Mouse (Mus musculus) adrenal gland, adult (tissue): Measurements from ENCODE around the gene Hip1.

ENCODE experiments used
- DNase-seq, 2 experiments: peaks; one replicate each; pipeline ENCODE4 v3.0.0; 2022 to 2023; ENCODE audit warnings: low spot score in 1 of 2; ENCODE audit not compliant: inconsistent age in 2 of 2

Gene Hip1

DNA sequence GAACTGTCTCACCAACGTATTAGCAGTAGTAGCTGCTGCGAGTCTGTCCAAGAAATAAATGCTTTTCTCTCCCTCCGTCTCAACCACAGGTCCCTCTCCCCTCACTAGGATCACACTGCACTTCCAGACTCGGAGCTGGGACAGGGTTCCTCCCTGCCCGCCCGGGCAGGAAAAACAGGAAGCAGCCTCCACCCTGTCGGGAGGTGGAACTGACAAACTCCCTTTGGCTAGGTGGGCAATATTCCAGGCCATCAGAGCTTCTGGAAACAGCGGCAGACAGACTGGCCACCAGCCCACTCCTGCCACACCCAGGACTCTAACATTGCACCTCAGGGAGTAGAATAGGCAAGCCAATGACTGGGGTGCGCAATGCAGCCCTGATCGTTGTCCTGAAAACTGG, 11.5 kb downstream of the Hip1 start:
- DNase-seq: peak; percentile 67 to 80

- DNase-seq: peak; percentile 65 to 76
These were observed 13.5 kb downstream of the Hip1 start for GRCm38 (mm10) chr5:135531306-135531845.

GRCm38 (mm10) chr5:135529964-135530363, 15.0 kb downstream of the Hip1 start:
- no peak for DNase-seq

- DNase-seq: no peak
These were observed 15.6 kb downstream of the Hip1 start for GRCm38 (mm10) chr5:135529310-135529709.

DNA sequence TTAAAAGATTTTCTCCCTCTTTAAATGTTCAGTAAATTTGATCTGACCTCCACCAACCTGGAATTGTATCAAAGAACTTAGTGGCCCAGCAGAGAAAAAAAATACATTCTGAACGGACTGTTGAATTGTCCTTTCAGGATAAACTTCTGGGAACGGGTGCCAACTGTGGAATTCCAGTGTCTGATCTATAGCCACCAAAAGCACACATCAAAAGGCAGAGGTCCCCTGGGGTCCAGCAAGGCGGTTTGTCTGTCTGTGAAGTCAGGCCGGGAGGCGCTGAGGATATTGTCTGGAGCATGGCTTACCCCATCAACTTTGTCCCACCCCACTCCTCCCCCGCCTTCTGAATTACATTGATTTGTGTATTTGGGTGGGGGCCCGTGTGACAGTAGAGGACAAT, 16.9 kb downstream of the Hip1 start:
- DNase-seq: peak; percentile 39 to 57

DNA sequence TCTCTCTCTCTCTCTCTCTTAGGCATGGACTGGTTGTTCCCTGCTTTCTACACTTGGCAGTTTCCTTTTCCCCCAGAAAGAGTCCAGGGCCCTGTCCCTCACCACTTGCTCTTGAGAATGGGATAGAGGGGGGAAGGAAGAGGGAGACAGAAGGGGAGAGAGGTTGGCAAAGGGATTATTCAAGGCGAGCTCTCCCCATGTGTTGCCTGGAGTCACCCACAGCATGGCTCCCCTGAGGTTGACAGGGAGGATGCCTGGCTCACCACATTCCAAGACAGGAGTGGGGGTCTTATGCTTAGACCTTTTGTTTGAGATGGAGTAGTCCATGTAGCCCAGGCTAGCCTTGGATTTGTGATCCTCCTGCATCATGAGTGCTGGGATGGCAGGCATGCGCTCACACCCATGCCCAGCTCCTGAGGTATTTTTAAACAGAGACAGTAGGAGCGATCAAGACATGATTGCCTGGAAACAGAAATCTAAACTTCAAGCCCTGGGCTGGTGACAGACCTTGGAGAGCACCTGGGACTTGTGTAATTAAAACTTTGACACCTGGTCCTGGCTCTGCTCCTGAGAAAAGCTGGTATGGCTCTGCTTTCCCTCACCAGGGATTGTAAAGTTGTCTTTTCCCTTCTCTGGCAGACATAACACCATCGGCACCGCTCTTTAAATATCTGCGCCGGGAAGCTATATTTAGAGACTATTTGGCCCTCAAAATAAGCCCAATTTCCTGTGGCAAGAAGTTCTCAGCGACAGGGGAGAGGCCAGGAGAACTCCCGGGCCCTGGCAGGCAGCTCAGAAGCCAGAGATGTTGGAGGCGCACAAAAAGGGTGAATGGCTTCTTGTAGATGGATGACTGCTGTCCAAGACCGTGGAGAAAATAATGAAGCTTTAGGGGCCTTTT, 20.0 kb downstream of the Hip1 start:
- peak in 1 of 2 experiments; percentile 43 for DNase-seq

DNA sequence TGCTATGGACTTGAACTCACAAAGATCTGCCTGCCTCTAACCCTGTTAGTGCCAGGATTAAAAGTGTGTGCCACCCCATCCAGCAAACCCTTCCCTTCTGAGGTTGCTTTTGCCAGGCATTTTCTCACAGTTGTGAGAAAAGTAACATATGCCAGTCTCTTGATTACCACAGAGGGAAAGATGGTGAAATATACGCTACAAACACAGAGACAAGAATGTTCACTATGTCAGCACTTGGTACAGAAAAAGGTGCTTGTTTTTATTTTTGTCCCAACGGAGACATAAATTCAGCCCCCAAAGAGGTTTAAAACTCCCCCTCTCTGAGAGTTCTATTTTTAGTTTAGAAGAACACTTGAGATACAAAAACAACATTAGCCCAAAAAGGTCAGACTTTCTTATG, 20.8 kb downstream of the Hip1 start:
- DNase-seq: no peak

- DNase-seq: peak; percentile 88 to 92
These were observed 22.7 kb downstream of the Hip1 start for GRCm38 (mm10) chr5:135522111-135522722.

DNA sequence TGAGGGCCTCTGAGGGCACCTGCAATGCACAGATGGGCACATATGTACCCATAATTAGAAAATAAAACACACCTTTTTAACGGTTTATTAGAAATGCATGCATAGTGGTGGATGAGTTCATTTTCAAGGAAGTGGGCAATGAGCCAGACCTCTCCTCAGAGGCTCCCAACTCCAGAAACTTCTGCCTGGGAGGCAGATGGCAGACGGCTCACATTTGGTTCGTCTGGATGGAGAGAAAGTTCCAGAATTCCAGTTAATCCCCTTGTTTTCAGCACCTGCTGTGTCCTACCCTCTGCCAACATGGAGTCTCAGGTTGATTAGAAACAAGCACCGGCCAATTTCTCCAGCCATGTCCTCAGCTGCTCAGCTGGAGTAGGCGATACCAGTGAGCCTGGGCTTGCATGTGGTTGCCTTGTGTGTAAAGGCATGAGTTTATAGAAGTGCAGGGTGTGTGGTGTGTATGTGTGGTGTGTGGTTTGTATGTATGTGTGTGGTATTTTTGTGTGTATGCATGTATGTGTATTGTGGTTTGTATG, 27.5 kb downstream of the Hip1 start:
- DNase-seq: no peak

GRCm38 (mm10) chr5:135513131-135513530, 31.8 kb downstream of the Hip1 start:
- no peak for DNase-seq

GRCm38 (mm10) chr5:135511105-135511504, 33.8 kb downstream of the Hip1 start:
- peak in 1 of 2 experiments; percentile 66 for DNase-seq

- peak in 1 of 2 experiments; percentile 78 for DNase-seq
These were observed 36.6 kb downstream of the Hip1 start for GRCm38 (mm10) chr5:135508284-135508683.

GRCm38 (mm10) chr5:135507561-135508273, 37.2 kb downstream of the Hip1 start:
- no peak for DNase-seq

DNA sequence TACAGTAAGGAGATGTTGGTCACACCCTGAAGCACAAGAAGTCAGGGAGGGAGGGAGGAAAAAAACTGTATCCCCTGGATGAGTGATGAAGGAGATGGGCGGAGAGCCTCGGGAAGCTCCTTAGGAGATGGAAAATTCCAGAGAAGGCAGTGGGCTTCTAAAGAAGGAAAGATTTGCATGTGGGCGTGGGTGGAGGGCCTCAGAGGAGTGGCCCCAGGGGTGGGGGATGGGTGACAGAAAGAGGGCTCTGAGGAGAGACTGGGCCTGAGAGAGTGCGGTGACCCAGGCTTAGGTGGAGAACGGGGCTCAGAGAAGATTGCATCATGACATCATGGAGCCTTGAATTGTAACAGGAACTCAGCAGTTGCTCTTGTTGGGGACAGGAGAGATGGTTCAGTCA, 39.5 kb downstream of the Hip1 start:
- no peak for DNase-seq

DNA sequence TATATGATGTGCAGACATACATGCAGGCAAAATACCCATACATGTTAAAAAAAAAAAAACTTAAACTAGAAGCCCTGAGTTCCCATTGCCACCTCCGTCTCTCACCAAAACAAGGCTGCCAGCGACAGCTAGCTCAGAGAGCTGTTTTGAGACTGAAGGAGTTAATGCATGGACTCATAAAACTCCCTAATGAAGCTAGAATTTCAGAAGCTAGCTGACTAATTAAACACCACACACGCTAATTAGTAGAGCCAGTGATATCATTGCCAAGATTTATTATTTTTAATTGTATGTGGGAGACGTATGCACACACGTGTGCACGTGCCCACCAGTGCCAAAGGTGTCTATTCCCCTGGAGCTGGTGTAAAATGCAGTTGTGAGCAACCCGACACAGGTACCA, 42.0 kb downstream of the Hip1 start:
- no peak for DNase-seq

DNA sequence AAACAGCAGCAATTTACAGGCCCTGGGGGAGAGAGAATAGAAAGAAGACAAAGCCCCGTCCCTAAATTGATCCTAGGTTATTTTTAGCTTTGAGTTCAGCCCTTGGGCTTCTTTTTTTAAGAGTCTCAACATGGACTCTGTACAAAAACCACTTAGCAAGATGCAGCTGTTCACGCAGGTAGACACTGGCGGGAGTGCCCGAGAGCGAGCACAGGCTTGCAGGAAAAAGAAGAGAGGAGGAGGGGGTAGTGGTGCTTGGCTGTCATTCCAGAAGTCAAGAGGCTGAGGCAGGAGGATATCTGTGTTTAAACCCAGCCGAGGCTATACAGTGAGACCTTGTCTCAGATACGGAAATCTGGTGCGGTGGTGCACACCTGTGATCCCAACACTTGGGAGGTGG, 42.9 kb downstream of the Hip1 start:
- DNase-seq: no peak

- DNase-seq: peak; percentile 34 to 51
These were observed 46.0 kb downstream of the Hip1 start for GRCm38 (mm10) chr5:135498914-135499313.

DNA sequence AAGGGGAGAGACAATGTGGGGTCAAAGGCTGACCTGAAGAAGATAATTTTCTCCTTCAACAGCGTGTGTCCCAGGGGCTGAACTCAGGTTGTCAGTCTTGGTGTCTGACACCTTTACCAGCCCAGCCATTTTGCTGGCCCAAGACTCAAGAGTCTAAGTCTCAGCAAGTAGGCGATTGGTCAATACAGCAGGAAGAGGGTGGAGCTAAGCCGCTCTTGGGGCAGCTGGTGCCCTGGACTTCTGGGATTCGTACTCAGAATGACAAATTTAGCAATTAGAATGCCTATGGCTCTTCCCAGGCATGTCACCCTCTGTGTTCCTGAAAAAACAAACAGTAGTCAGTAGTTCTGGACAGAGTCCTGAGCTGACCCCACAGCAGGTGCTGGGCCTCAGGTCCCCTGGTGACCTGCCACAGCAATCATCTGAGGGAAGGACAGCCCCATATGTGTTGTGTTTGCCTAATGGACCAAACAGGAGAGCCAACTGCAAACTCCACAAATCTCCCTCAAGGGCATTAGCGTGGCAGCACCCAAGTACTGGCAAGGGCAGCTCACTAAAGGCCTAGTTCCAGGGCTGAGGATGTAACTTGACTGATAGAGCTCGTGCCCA, 47.5 kb downstream of the Hip1 start:
- peak; percentile 35 to 85 for DNase-seq

DNA sequence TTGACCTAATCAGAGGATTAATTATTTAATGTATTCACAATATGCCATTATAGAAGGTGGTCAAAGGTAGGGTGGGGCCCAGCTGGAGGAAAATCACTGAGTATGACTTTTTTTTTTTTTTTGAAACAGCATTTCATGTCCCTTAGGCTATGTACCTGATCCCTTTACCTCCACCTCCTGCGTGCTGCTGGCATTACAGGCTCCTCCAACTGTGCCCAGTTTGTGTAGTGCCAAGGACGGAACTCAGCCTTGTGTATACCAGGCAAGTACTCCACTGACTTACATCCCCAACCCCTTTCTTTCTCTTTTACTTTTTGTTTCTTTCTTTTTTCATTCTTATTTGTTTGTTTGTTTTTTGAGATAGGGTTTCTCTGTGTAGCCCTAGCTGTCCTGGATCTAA, 48.4 kb downstream of the Hip1 start:
- peak in 1 of 2 experiments; percentile 54 for DNase-seq

GRCm38 (mm10) chr5:135495471-135495870, 49.4 kb downstream of the Hip1 start:
- DNase-seq: no peak
